Mouse (Mus musculus) left cerebral cortex, adult 8-10 months (tissue): Measurements from ENCODE around the gene Grm4. TPM values are rescaled to one million over a fixed set of nuclear protein-coding genes. Genes with fewer than 3 reads are reported as not detected.

Experiments
- DNase-seq, 2 experiments: peaks; one replicate each; pipeline ENCODE4 v3.0.0; 2022; ENCODE audit warnings: low spot score in 2 of 2
- total RNA-seq, 4 experiments: library from RNA; stranded (reverse); gene quantifications; 2 replicates each; pipeline ENCODE4 v1.2.4; 2022

The Grm4 gene
- total RNA-seq, 4 experiments from 2014 or later: 28.5 to 39.0 (median 32.3) TPM

DNA sequence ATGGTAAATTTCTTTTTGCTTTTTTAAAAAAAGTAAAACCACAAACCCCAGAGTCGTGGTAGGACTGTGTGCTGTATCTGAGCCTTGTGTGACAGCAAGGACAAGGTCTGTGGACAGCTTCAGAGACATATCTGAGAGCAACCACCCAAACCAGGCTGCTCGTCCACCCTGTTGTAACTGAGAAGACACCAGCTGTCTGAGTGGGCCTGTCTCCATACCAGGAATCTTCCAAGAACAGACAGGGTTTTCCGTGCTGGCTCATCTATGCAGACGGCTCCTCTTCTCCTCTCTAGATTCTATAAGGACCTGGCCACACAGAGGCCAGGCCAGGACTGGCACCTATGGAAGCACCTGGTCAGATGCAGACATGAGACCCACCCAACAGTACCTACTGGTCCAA lies 27.8 kb downstream of the Grm4 start:
- no peak for DNase-seq

DNA sequence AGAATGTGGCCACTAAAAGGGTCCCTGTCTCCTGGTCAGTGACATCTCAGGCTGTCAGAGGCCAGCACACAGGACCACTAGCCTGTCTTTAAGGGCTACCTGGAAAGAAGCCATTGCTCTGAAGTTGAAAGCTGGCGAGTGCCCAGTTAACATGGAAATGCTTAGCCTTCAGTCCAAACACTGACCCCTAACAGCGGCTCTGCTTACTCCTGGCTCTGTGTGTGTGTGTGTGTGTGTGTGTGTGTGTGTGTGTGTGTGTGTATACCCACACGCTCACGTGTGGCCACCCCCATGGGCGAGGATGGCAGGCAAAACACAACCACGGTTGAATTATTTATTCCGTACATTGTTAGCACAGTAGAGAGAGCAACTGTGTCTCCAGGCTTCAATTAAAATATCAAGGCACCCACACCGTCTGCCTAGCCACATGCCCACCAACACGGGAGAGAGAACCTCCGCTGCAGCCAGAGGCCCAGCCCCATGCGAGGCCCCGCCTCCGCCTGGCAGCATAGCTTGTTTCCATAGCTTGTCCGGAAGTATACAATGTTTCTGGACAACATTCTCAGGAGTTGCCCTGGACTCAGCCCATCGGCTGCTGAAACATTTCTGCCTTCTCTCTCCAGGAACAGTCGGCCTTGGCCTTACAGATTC lies 32.9 kb downstream of the Grm4 start:
- DNase-seq: no peak

DNA sequence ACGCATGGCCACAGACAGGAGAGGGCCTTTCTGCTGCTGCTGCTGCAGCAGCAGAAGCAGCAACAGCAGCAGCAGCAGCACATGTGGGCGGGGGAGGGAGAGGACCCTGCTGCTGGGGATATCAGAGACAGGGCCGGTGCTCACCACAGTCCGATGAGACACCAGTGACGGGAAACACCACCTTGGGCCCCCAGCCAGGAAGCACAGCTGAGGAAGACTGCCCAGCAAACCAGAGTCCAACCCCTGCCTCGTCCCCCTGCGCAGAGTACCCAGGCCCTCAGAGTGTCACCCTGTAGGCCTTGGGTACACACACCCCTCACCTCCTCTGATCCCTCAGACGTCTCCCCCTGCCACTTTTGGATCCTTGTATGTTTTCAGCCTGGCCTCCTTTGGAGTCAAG lies 35.3 kb downstream of the Grm4 start:
- no peak for DNase-seq

DNA sequence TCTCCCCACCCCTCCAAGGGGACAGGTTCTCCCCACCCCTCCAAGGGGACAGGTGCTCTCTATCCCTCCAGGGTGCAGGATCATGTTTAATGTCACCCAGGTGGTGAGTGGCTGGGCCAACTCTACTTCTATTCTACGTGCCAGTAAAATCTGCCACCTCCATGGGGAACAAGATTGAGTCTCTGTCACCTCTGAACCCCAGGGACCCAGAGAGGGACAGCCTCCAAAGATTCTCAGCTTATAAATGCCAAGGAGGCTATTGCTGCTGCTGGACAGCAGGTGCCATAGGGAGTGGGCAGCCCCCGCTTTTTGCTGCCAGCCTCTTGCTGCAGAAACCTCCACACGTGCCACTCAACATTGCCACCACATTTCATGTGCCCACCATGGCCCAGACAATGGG lies 37.6 kb downstream of the Grm4 start:
- no peak for DNase-seq

GRCm38 (mm10) chr17:27480143-27481103 lies 40.8 kb downstream of the Grm4 start:
- DNase-seq: peak in 1 of 2 experiments; percentile 23

GRCm38 (mm10) chr17:27475650-27476049 lies 45.6 kb downstream of the Grm4 start:
- DNase-seq: no peak

- DNase-seq: no peak
Observed at GRCm38 (mm10) chr17:27466620-27467019, 54.6 kb downstream of the Grm4 start.

GRCm38 (mm10) chr17:27465924-27466323 lies 55.3 kb downstream of the Grm4 start:
- no peak for DNase-seq

DNA sequence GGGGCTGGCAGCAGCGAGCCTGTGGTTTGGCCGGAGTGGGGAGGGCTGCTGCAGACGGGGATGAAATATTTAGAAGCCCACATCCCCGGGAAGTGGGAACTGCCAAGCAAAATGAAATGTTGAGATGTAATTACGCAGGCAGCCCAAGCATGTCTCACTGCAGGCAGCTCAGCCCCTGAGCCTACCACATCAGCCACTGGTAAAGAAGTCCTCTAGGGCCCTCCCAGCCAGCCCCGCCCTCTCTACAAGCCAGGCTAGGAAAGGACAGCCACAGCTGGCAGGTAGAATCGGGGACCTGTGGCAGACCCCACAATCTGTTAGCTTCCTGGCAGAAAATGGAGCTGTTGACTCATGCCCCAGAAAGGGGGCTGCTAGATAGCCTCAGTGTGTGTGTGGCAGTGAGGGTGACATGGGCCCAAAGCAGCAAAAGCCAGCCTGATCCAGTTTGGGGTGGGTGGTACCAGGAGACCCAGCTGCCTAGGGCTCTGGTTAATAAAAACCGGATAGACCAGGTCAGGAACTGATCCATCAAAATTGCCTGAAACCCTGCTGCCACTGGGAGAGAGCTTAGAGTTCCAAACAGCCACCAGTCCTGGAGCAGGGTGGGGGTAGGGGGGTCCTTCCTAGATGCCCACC lies 56.8 kb downstream of the Grm4 start:
- no peak for DNase-seq

GRCm38 (mm10) chr17:27459979-27460378 lies 61.2 kb downstream of the Grm4 start:
- no peak for DNase-seq

- DNase-seq: no peak
Observed at GRCm38 (mm10) chr17:27459241-27459640, 62.0 kb downstream of the Grm4 start.

- no peak for DNase-seq
Observed at GRCm38 (mm10) chr17:27457863-27458494, 63.2 kb downstream of the Grm4 start.

- no peak for DNase-seq
Observed at GRCm38 (mm10) chr17:27457038-27457577, 64.1 kb downstream of the Grm4 start.

DNA sequence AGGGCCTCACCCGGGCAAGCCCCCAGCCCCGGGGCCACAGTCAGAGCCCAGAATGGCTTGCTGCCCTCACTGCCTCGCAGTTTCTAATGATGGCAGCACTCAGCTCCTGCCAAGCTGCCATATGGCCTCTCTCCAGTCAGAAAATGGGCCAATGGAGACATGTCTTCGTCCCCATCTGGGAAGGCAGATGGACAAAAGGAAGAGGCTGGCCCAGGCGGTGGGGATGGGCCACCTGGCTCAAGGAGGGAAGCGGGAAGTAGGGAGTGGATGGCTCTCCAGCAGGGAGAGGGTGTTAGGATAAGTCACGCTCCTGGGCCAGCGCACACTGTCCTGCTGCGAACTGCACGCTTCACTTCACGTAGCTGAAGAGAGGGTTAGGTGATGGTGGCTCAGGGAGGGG lies 64.8 kb downstream of the Grm4 start:
- no peak for DNase-seq

DNA sequence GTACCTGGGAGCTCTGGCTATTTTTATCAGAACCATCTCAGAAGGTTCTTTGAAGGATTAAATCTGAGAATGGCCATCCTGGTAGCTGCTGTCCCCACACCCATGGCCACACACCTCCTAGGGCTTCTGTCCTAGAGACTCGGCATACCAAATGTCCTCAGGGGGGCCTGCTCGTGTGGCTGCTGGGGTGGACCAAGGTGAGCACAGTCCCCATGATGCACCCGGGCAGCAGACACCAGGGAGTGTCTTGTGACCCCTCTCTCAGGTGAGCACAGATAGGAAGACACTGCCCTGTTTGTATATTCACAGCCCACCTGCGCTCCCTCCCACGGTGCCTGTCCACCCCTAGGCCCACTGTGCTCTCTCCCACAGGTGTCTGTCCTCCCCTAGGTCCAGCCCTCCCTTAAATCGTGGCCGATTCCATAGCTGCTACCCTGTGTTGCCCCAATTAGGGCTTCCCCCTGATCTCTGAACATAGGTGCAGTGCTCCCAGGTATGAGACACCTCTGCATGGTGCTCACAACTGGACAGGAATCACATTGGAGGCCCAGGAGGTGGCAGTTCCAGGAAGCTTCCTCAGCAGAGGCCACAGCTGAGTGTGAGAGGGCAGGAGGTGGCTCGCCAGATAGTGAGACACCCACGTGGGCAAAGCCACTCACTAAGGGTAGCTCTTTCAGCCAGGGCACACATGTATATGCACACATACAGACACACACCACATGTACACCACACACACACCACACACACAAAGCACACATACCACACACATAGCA lies 66.0 kb downstream of the Grm4 start:
- no peak for DNase-seq

DNA sequence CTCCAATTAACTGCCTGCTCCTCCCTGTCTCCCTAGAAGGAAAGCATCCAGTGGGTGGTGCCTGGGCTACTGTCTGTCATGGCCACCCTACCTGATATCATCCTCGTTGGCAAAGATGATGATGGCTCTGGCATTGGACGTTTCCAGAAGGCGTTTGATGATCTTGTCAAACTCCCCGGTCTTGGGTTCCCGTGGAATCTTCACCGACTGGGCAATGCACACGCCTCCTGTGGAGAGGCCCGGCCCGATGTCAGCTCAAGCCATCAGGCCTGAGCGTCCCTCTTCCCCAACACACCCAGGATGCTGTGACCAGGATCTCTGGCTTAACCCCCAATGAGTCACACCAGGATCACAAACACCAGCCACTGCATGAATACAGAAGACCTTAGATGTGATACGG lies 66.8 kb downstream of the Grm4 start:
- no peak for DNase-seq

GRCm38 (mm10) chr17:27453045-27453444 lies 68.2 kb downstream of the Grm4 start:
- no peak for DNase-seq

- DNase-seq: no peak
Observed at GRCm38 (mm10) chr17:27451787-27452186, 69.4 kb downstream of the Grm4 start.

- no peak for DNase-seq
Observed at GRCm38 (mm10) chr17:27451216-27451615, 70.0 kb downstream of the Grm4 start.

DNA sequence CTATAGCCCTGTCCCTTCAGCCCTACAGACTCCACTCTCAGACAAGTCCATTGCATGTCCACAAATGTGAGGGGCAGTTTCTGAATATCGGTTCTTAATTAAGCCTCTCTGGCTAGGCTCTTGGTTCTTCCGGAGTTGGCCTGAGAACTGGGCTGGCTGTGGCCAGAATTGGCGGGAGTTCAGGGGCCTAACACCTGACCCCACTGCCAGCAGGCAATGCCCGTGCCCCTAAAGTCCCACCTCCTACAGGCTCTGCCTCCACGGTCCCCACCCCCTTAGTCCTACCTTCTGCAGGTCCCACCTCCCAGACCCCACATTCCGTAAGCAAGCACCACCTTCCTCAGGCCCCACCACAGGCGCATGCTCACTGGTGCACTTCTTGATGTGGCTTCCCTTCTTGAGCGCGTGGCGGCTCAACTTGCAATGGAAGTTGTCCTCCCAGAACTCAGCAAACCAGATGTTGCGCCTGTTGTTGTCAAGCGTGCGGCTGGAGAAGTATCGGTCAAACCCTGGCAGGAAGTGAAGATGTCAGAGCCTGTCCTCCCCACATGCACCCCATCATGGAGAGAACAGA lies 71.4 kb downstream of the Grm4 start:
- DNase-seq: no peak
